ENCODE assay signal across 28 mouse cellular contexts in genomic region chr3:53623222-53623621, GRCm38 (mm10). TPM values are rescaled to one million over a fixed set of nuclear protein-coding genes. Genes with fewer than 3 reads are reported as not detected.
"Had no signal": no experiment of that assay in that cellular context is flagged by ENCODE, and none has a peak within 500 bp of the region (broad histone marks: within the 10 kb centered on the region; RNA-seq: fewer than 3 reads in every experiment).

No protein-coding gene starts in this region.

- H3K27me3 ChIP-seq: heart, embryonic 13.5 days; heart, embryonic 15.5 days; hindbrain, embryonic 13.5 days; hindbrain, embryonic 15.5 days; limb, embryonic 12.5 days; liver, embryonic 13.5 days; liver, embryonic 15.5 days had no signal

- H3K9ac ChIP-seq: heart, embryonic 13.5 days; heart, embryonic 15.5 days; hindbrain, embryonic 13.5 days; hindbrain, embryonic 15.5 days; limb, embryonic 12.5 days; liver, embryonic 13.5 days; liver, embryonic 15.5 days; liver, postnatal 0 days had no signal

- H3K4me3 ChIP-seq: heart, adult 2 months; heart, embryonic 13.5 days; heart, embryonic 15.5 days; hindbrain, embryonic 13.5 days; hindbrain, embryonic 15.5 days; limb, embryonic 12.5 days; liver, embryonic 13.5 days; liver, embryonic 15.5 days had no signal

- H3K27ac ChIP-seq: heart, adult 2 months; heart, embryonic 13.5 days; heart, embryonic 15.5 days; hindbrain, embryonic 13.5 days; hindbrain, embryonic 15.5 days; hindbrain, postnatal 0 days; liver, embryonic 13.5 days; liver, embryonic 15.5 days had no signal

- H3K4me1 ChIP-seq: liver, embryonic 13.5 days; liver, embryonic 15.5 days had no signal

- H3K9me3 ChIP-seq: heart, embryonic 13.5 days; heart, embryonic 15.5 days; hindbrain, embryonic 13.5 days; hindbrain, embryonic 15.5 days; limb, embryonic 12.5 days; liver, embryonic 13.5 days; liver, embryonic 15.5 days had no signal

- ATAC-seq: hindbrain, postnatal 0 days; intestine, embryonic 16.5 days; liver, postnatal 0 days had no signal

- H3K4me2 ChIP-seq: heart, embryonic 11.5 days; heart, embryonic 13.5 days; heart, embryonic 15.5 days; hindbrain, embryonic 13.5 days; hindbrain, embryonic 15.5 days; limb, embryonic 12.5 days; liver, embryonic 11.5 days; liver, embryonic 13.5 days; liver, embryonic 15.5 days had no signal

- DNase-seq: gastrocnemius, postnatal 14 days; gastrocnemius, postnatal 36 days; heart, adult 11 months; heart, adult 2 months; heart, postnatal 14 days; heart, postnatal 36 days; kidney, adult 11 months; kidney, adult 2 months; kidney, adult 9 months; kidney, postnatal 10 days; kidney, postnatal 25 days; layer of hippocampus, adult 9-11 months; layer of hippocampus, postnatal 36 days; left cerebral cortex, postnatal 4 days; liver; liver, embryonic 13.5 days; liver, postnatal 0 days had no signal

- H3K36me3 ChIP-seq: heart, embryonic 13.5 days; heart, embryonic 15.5 days; hindbrain, embryonic 13.5 days; hindbrain, embryonic 15.5 days; limb, embryonic 12.5 days; liver, embryonic 13.5 days; liver, embryonic 15.5 days had no signal

RNA-seq across cellular contexts. Expression of gene Frem2, which starts 33.9 kb away (rescaled TPM):
- total RNA-seq: hematopoietic stem cell, adult 5-6 weeks had no signal
